Mouse (Mus musculus) heart, embryonic 14.5 days (tissue): ENCODE measurements around the gene Fbxw4. TPM values are rescaled to one million over a fixed set of nuclear protein-coding genes. Genes with fewer than 3 reads are reported as not detected.
"Not testable (repeated sequence)": the region's sequence is repeated elsewhere in the genome, so short reads cannot be mapped to it uniquely, and the experiment has no call there.

Experiments used
- ATAC-seq: fragments of 200-750 bp; cut with Nextera tagmentation; 2 replicates; pipeline ENCODE4 v1.8.0; 2017; ENCODE audit warnings: low read depth, moderate TSS enrichment; ENCODE audit not compliant: insufficient number of reproducible peaks, insufficient read depth, low FRiP score
- H3K27ac ChIP-seq, 2 experiments: fragments of 200-500 bp in 1 of 2; fragments of 300-500 bp in 1 of 2; sonication (generic) in 1 of 2; replicated peaks in 1 of 2; 2 replicates each; pipeline ENCODE4 v1.5.1; 2012 to 2014; ENCODE audit warnings: low read depth in 2 of 2, low read length in 2 of 2, control low read depth in 1 of 2, mild to moderate bottlenecking in 1 of 2, mixed read lengths in 1 of 2; ENCODE audit not compliant: control insufficient read depth in 1 of 2, insufficient read depth in 1 of 2
- H3K27me3 ChIP-seq: fragments of 300-500 bp; sonication (generic); 2 replicates; pipeline ENCODE4 v1.6.1; 2014; ENCODE audit warnings: mild to moderate bottlenecking, low read length, control low read depth; ENCODE audit not compliant: control insufficient read depth, insufficient read depth
- H3K36me3 ChIP-seq: fragments of 300-500 bp; sonication (generic); 2 replicates; pipeline ENCODE4 v1.6.1; 2014; ENCODE audit warnings: mild to moderate bottlenecking, control low read depth, low read length, mixed read lengths; ENCODE audit not compliant: control insufficient read depth, insufficient read depth
- H3K4me1 ChIP-seq, 2 experiments: fragments of 200-500 bp in 1 of 2; fragments of 300-500 bp in 1 of 2; sonication (generic) in 1 of 2; 2 replicates each; pipeline ENCODE4 v1.6.1; 2012 to 2014; ENCODE audit warnings: low read length in 2 of 2, control low read depth in 1 of 2, mixed read lengths in 1 of 2; ENCODE audit not compliant: control insufficient read depth in 2 of 2, insufficient read depth in 2 of 2
- H3K4me2 ChIP-seq: fragments of 300-500 bp; sonication (generic); 2 replicates; pipeline ENCODE4 v1.6.1; 2014; ENCODE audit warnings: mild to moderate bottlenecking, low read length
- H3K4me3 ChIP-seq, 2 experiments: fragments of 200-500 bp in 1 of 2; fragments of 300-500 bp in 1 of 2; sonication (generic) in 1 of 2; 2 replicates each; pipeline ENCODE4 v1.5.1; 2012 to 2014; ENCODE audit warnings: low read length in 2 of 2, mild to moderate bottlenecking in 2 of 2, control low read depth in 1 of 2, low read depth in 1 of 2, moderate library complexity in 1 of 2; ENCODE audit not compliant: control insufficient read depth in 1 of 2, insufficient read depth in 1 of 2
- H3K9ac ChIP-seq: fragments of 300-500 bp; sonication (generic); 2 replicates; pipeline ENCODE4 v1.6.1; 2014; ENCODE audit warnings: mild to moderate bottlenecking, low read length
- H3K9me3 ChIP-seq: fragments of 300-500 bp; sonication (generic); 2 replicates; pipeline ENCODE4 v1.6.1; 2016; ENCODE audit warnings: low read length, control low read depth; ENCODE audit not compliant: control insufficient read depth
- WGBS: fragments of 180-500 bp; shearing (Covaris S2); extraction: QIAGEN DNeasy Blood & Tissue Kit; methylation state at CpG from one replicate; pipeline ENCODE4 v1.1.7; 2014; 5-methylcytosine and 5-hydroxymethylcytosine counted together
- polyA plus RNA-seq: library from polyadenylated mRNA; unstranded; fragments of >200 nt; fragmentation: Nextera tagmentation; extraction: Ambion mirVana; gene quantifications from 2 replicates; pipeline ENCODE4 v1.2.1, GENCODE M21; 2014

The Fbxw4 gene
- polyA plus RNA-seq, 1 experiment from 2014 or later, result 4.1 TPM

DNA sequence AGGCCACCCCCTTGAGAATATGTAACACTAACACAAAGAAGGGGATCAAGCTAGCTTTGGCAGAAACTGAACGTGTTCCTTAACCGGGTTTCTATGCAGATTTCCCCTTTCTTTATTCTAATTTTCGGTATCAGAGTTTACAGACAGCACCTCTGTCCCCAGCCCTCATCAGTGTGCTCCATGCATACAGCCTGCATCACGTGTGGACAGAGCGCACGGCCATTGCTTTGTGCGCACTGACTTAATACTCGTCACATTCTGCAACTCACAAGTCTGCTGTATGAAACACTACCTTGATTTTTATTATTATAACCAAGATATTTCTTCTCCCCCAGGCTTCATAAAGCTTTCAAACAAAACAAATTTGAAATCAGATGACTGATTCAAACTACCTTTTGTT, 4.2 kb downstream of the Fbxw4 start:
- Histone ChIP-seq H3K9me3 (no peaks in the 10 kb centered on the region), H3K9ac (no peak overlapping the region), H3K27ac (no peak overlapping the region), H3K4me1 (peaks cover 9 to 41% of the 10 kb centered on the region in 2 experiments; a peak in 3 of 4 replicates), H3K4me2 (no peak overlapping the region), H3K36me3 (0 out of 2 replicates have a peak, but pooled peaks cover 3% of the 10 kb centered on the region), H3K27me3 (no peaks in the 10 kb centered on the region), H3K4me3 (no peak overlapping the region)
- ATAC-seq, result no peak
- WGBS, result 73% methylated on average over 8 of the region's 8 CpGs

DNA sequence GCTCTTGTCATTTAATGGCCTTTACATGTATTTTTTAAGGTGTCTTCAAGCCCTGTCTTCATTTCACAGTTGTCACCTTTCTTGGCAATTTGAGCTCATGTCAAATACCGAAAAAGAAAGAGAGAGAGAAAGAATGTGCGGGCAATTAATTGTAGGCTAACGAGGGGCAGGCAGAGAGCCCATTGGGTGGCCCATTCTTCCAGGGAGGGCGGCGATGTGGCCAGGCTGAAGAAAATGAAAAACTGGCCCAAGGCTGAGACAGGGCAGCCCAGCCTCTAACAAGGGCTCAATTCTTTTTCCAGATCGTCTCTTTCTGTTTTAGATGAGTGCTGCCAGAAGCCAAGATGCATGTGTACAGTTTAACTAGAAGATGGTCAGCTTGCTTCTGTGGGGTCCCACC, 6.1 kb downstream of the Fbxw4 start:
- WGBS, result 83% methylated on average over 6 of the region's 6 CpGs
- H3K36me3 ChIP-seq, result 0 out of 2 replicates have a peak, but pooled peaks cover 3% of the 10 kb centered on the region
- ATAC-seq, result no peak
- no peak overlapping the region for H3K27ac ChIP-seq
- no peak overlapping the region for H3K4me2 ChIP-seq
- H3K4me1 ChIP-seq, result peaks cover 9 to 35% of the 10 kb centered on the region in 2 experiments; a peak in 2 of 4 replicates
- no peaks in the 10 kb centered on the region for H3K9me3 ChIP-seq
- no peaks in the 10 kb centered on the region for H3K27me3 ChIP-seq
- H3K9ac ChIP-seq, result no peak overlapping the region
- no peak overlapping the region for H3K4me3 ChIP-seq

DNA sequence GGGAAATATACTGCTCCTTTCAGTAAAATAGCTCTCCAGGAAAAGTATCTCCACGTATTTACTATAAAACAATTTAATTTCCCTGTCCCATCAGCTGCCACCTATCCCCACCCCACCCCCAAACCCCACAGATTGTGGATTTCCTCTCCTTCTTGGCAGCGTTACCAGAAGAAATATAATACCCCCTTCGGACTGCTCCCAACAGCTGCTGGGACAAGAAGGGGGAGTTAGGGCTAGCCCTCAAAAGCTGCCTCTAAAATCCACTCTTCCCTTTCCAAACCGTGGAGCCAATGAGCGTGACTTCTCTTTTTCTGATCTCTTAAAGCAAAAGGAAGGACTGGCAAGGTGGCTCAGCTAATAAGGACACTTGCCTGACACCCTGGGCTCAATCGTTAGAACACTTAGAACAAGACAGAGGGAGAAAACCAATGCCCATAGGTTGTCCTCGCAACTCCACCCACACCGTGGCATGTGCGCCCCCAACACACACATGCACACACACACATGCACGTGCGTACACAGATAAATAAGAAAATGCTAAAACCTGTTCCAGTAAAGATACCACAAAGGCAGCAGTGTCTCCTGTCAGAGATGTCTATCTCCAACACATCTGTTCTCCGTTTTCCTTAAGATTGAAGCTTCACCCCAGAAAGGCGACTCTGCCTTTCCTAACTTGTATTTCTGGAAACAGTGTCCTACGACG, 7.7 kb downstream of the Fbxw4 start:
- Histone ChIP-seq H3K4me3 (no peak overlapping the region), H3K4me2 (no peak overlapping the region)
- no peak for ATAC-seq

DNA sequence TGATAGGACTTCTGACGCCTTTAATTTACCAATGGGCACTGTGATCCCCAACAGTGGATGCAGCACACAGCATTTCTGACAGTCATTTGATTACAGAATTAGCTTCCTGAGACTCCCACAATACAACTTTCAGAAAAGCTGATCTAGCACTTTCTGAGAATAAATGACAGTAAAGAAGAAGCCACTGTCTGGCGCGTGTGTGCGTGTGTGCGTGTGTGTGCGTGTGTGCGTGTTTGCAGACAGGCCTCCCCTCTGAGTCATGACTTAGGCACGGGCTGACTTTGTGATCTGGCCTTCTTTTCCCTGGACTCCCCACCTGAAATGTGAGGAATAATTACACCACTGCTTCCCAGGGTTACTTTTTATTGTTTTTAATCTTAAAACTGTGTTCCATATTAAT, 8.6 kb downstream of the Fbxw4 start:
- 88% methylated on average over 8 of the region's 8 CpGs for WGBS
- no peaks in the 10 kb centered on the region for H3K27me3 ChIP-seq
- ATAC-seq, result no peak

More for the DNA sequence above, 7.7 kb downstream of the Fbxw4 start:
- WGBS, result 59% methylated on average over 15 of the region's 15 CpGs
- Histone ChIP-seq H3K9me3 (no peaks in the 10 kb centered on the region), H3K27me3 (no peaks in the 10 kb centered on the region), H3K9ac (no peak overlapping the region), H3K4me1 (peaks cover 9 to 28% of the 10 kb centered on the region in 2 experiments; a peak in 2 of 4 replicates), H3K27ac (no peak overlapping the region), H3K36me3 (0 out of 2 replicates have a peak, but pooled peaks cover 3% of the 10 kb centered on the region)

DNA sequence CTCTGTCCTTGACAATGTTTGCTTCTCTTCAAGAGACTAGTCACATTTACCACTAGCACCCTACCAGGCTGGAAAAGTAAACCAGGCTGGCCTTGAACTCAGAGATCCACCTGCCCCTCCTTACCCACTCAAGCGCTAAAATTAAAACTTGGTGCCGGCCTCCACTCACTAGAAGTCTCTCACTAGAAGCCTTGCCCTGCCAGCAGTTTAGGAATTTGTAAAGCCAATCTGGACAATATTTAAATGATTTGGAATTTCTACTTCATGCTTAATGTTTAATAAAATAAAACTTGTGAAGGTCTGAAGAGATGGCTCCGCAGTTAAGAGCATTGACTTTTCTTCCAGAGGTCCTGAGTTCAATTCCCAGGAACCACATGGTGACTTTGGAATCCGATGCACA, 10.3 kb downstream of the Fbxw4 start:
- Histone ChIP-seq H3K9ac (no peak overlapping the region), H3K4me2 (no peak overlapping the region), H3K4me1 (peaks cover 9 to 21% of the 10 kb centered on the region in 2 experiments; a peak in 3 of 4 replicates), H3K27me3 (no peaks in the 10 kb centered on the region), H3K4me3 (no peak overlapping the region), H3K9me3 (no peaks in the 10 kb centered on the region), H3K27ac (no peak overlapping the region), H3K36me3 (0 out of 2 replicates have a peak, but pooled peaks cover 3% of the 10 kb centered on the region)
- no peak for ATAC-seq
- 72% methylated on average over 4 of the region's 4 CpGs for WGBS

More for the DNA sequence above, 8.6 kb downstream of the Fbxw4 start:
- H3K4me1 ChIP-seq, result peaks cover 13 to 28% of the 10 kb centered on the region in 2 experiments; a peak in 3 of 4 replicates
- 0 out of 2 replicates have a peak, but pooled peaks cover 3% of the 10 kb centered on the region for H3K36me3 ChIP-seq
- no peak overlapping the region for H3K27ac ChIP-seq
- H3K9me3 ChIP-seq, result no peaks in the 10 kb centered on the region
- no peak overlapping the region for H3K4me2 ChIP-seq
- H3K9ac ChIP-seq, result no peak overlapping the region
- no peak overlapping the region for H3K4me3 ChIP-seq

DNA sequence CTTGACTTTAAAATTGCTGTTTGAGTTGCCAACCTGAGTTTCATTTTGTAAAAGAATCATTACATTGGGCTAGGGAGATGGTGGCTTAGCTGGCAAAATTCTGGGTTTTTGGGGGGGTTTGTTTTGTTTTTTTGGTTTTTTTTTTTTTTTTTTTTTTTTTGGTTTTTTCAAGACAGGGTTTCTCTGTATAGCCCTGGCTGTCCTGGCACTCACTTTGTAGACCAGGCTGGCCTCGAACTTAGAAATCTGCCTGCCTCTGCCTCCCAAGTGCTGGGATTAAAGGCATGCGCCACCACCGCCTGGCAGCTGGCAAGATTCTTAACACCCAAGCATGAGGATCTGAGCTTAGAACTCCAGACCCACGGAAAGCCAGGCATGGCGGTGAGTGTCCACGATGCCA, 11.6 kb downstream of the Fbxw4 start:
- WGBS, result 90% methylated on average over 6 of the region's 6 CpGs
- peaks cover 9 to 21% of the 10 kb centered on the region in 2 experiments; a peak in 3 of 4 replicates for H3K4me1 ChIP-seq
- not testable (repeated sequence) for H3K36me3 ChIP-seq, H3K9ac ChIP-seq, H3K4me3 ChIP-seq, H3K27me3 ChIP-seq, H3K9me3 ChIP-seq, H3K27ac ChIP-seq, H3K4me2 ChIP-seq
- peak; percentile 62; the same call in 1 of the 2 replicates for ATAC-seq

DNA sequence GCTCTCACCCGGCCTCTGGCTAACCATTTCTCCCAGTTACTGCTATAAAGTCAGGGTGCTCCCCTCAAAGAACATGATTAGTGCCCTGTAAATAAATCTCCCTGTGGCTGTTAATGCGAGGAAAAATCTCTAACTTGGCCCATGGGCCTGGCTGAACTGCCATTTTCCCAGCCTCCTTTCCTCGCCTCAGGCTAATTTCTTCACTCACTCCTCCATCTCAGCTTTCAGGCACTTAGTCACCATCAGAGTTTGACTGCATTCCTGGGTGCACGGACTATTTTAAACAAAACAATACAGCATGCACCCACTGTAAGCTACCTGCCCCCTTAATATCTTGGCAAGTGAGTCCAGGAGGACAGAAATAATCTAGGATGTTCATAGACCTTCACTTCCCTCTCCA, 13.2 kb downstream of the Fbxw4 start:
- Histone ChIP-seq H3K27me3 (no peaks in the 10 kb centered on the region), H3K9ac (no peak overlapping the region), H3K27ac (no peak overlapping the region), H3K36me3 (no peaks in the 10 kb centered on the region), H3K9me3 (no peaks in the 10 kb centered on the region), H3K4me2 (no peak overlapping the region), H3K4me3 (no peak overlapping the region), H3K4me1 (peaks cover 7 to 12% of the 10 kb centered on the region in 2 experiments; a peak in 3 of 4 replicates)
- no peak for ATAC-seq
- 39% methylated on average over 4 of the region's 4 CpGs for WGBS
